Mouse (Mus musculus): ENCODE measurements around the gene Lzts3.

Lzts3 gene

GRCm38 (mm10) chr2:130635847-130636246 is 6.8 kb downstream of the Lzts3 start:
- in situ Hi-C loops (cut with MboI, MseI), result no loop called here

- in situ Hi-C loops (cut with MboI, MseI), result no loop called here
These were observed 7.7 kb downstream of the Lzts3 start for GRCm38 (mm10) chr2:130634739-130635411.

GRCm38 (mm10) chr2:130634006-130634738 is 8.4 kb downstream of the Lzts3 start:
- in situ Hi-C loops (cut with MboI, MseI), result no loop called here

- in situ Hi-C loops (cut with MboI, MseI), result no loop called here
These were observed 9.5 kb downstream of the Lzts3 start for GRCm38 (mm10) chr2:130632887-130633675.

- in situ Hi-C loops (cut with MboI, MseI), result no loop called here
These were observed 10.2 kb downstream of the Lzts3 start for GRCm38 (mm10) chr2:130632416-130632815.

GRCm38 (mm10) chr2:130629839-130630203 is 12.8 kb downstream of the Lzts3 start, which contains the start of the genes Fastkd5 and Ubox5:
TSS of gene Fastkd5 (minus strand) at chr2:130630027.
TSS of gene Ubox5 (minus strand) at chr2:130630038.
- in situ Hi-C loops (cut with MboI, MseI), result no loop called here

GRCm38 (mm10) chr2:130629080-130629838 is 13.3 kb downstream of the Lzts3 start:
- in situ Hi-C loops (cut with MboI, MseI), result no loop called here

- in situ Hi-C loops (cut with MboI, MseI), result no loop called here
These were observed 14.2 kb downstream of the Lzts3 start for GRCm38 (mm10) chr2:130628424-130628823.

GRCm38 (mm10) chr2:130618972-130619371 is 23.6 kb downstream of the Lzts3 start:
- in situ Hi-C loops (cut with MboI, MseI), result no loop called here

- in situ Hi-C loops (cut with MboI, MseI), result no loop called here
These were observed 29.5 kb downstream of the Lzts3 start for GRCm38 (mm10) chr2:130613091-130613490.

- in situ Hi-C loops (cut with MboI, MseI), result no loop called here
These were observed 40.4 kb downstream of the Lzts3 start for GRCm38 (mm10) chr2:130602195-130602594.

GRCm38 (mm10) chr2:130598399-130598798 is 44.2 kb downstream of the Lzts3 start:
- in situ Hi-C loops (cut with MboI, MseI), result no loop called here

- in situ Hi-C loops (cut with MboI, MseI), result no loop called here
These were observed 45.0 kb downstream of the Lzts3 start for GRCm38 (mm10) chr2:130597601-130598010.

GRCm38 (mm10) chr2:130595596-130595995 is 47.0 kb downstream of the Lzts3 start:
- in situ Hi-C loops (cut with MboI, MseI), result no loop called here

- in situ Hi-C loops (cut with MboI, MseI), result no loop called here
These were observed 51.6 kb downstream of the Lzts3 start for GRCm38 (mm10) chr2:130591016-130591415.

GRCm38 (mm10) chr2:130589761-130590160 is 52.8 kb downstream of the Lzts3 start:
- in situ Hi-C loops (cut with MboI, MseI), result no loop called here

GRCm38 (mm10) chr2:130589157-130589556 is 53.4 kb downstream of the Lzts3 start:
- in situ Hi-C loops (cut with MboI, MseI), result no loop called here

GRCm38 (mm10) chr2:130588373-130588772 is 54.2 kb downstream of the Lzts3 start:
- in situ Hi-C loops (cut with MboI, MseI), result no loop called here

- in situ Hi-C loops (cut with MboI, MseI), result no loop called here
These were observed 56.6 kb downstream of the Lzts3 start for GRCm38 (mm10) chr2:130586016-130586415.

- in situ Hi-C loops (cut with MboI, MseI), result no loop called here
These were observed 58.6 kb downstream of the Lzts3 start for GRCm38 (mm10) chr2:130583902-130584560.

All from regulatory T cell (primary cell).